Mouse (Mus musculus): Measurements from ENCODE around the gene Napepld.
"Not testable (repeated sequence)": the region's sequence is repeated elsewhere in the genome, so short reads cannot be mapped to it uniquely, and the experiment has no call there.

The Napepld gene

DNA sequence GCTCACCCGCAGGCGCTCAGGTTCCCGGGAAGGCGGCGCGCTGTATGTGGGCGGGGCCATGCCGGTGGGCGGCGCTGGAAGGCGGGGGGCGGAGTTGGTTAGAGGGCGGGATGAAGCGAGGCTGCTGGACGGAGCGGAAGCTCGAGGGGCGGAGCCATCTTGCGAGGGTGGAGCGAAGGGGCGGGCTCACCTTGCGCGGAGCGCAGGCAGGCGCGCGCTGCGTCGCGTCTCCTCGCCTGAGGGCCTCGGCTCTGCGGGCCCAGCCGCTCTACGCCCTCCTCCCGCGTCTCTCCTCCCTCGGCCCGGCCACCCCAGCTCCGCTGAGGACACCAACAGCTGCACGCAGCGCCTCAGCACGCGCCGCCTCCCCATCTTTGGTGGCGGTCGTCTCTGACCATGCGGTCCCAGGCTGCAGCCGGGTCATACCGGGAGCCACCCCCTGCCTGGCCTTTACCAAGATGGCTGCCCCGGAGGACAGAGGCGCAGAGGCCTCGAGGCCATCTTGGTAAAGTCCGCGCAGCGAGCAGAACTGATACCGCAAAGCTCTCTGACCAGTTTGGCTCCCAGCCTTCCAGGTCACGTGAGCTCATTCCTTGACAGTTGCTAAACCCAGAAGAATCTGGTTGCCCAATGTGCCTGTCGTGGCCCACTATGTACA, at the start of gene Napepld:
Gene Napepld, minus strand, starts transcription at position 46 of the 658 bp plus-strand sequence.
- peak; percentile 100 for DNase-seq

DNA sequence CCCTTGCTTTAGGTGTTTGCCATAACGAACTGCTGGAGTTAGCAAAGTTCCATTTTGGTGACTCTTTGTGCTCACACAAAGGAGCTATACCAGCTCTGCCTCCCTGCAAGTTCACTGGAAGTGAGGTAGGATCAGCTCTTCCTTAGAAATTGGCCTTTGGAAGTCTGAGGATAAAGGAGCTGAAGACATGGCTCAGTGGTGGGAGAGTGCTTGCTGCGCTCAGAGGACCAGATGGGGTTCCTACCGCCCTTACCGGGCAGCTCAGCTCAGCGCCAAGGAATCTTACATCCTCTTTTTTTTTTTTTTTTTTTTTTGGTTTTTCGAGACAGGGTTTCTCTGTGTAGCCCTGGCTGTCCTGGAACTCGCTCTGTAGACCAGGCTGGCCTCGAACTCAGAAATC, 44.8 kb upstream of the Napepld start:
- DNase-seq = no peak

- DNase-seq = no peak
These were observed 43.5 kb upstream of the Napepld start for GRCm38 (mm10) chr5:21744651-21745050.

DNA sequence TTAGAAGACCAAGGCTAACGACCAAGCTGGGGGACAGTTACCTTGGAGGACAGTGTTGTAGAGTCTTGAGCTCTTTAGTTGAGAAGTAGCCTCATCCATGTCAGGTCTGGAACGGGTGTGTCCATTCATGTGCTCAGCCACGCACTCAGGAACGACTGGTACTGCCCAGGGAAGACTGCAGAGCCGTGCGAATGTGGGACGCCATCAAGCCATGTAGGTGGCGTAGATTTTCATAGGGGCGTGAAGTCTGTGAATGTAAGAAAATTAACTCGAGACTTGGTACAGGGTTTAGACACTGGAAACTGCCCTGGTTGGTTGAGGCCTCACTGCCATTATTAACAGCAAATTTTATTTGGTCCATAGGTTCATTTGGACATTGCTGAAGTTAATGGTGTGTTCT, 42.4 kb upstream of the Napepld start:
- no peak for DNase-seq

DNA sequence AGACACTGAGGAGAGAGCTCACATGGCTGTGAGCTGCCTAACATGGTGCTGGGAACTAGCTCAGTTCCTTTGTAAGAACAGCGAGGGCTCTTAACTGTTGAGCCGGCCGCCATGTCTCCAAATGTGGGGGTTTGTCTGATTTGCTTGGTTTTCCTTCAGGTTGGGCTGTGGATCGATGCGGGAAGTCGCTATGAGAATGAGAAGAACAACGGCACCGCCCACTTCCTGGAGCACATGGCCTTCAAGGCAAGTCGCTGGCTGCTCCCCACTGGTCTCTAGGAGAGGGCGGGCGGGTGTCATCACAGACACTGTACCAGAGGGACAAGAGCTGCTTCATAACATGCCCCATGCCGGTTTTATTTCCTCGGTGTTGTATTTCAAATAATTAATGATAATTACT, 38.7 kb upstream of the Napepld start:
- DNase-seq = no peak

DNA sequence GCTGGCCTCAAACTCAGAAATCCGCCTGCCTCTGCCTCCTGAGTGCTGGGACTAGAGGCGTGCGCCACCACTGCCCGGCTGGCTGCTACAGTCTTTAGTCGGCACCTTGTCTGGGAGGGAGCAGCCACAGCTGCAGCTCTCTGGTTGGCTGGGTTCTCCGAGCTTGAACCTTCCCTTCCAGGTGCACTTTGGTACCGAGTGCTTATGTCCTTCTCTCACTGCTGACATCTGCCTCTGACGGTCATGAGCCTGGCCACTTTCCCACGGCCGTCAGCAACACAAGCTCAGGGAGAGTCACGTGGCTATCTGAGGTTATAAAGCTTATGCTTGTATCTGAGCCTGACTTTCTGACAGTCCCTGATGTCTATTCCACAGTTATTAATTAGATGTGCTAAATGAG, 37.9 kb upstream of the Napepld start:
- DNase-seq = no peak

- no peak for DNase-seq
These were observed 36.4 kb upstream of the Napepld start for GRCm38 (mm10) chr5:21737620-21738019.

DNA sequence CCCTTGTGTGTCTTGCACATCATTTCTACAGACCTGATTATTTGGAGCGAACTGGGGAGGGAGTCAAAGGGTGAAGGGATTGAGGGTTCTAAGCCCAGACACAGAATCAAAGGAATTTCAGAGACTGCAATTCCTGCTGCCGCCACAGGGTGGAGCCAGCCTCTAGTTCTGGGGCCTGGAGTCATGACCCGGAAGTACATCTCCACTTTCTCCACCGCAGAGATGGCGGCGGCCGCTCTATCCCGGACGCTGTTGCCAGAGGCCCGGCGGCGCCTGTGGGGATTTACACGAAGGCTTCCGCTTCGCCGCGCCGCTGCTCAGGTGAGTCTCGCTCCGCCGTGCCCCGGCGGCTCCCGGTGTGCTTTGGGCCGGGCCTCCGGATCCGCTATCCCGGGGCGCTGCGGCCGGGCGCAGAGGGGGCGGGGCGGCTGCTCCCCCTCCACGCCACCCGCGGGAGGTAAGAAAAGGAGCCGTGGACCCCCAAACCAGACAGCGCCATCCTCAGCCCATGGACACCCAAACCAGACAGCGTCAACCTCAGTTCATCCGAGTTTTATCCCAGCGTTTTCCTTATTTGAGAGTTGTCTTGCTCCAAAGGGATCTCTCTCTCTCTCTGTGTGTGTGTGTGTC, 35.9 kb upstream of the Napepld start, which contains the start of gene Pmpcb:
Gene Pmpcb, plus strand, starts transcription at position 186 of the 630 bp plus-strand sequence.
- DNase-seq = peak; percentile 92

- no peak for DNase-seq
These were observed 34.9 kb upstream of the Napepld start for GRCm38 (mm10) chr5:21736046-21736445.

- peak; percentile 28 for DNase-seq
These were observed 34.4 kb upstream of the Napepld start for GRCm38 (mm10) chr5:21735584-21735983.

- DNase-seq = no peak
These were observed 33.9 kb upstream of the Napepld start for GRCm38 (mm10) chr5:21735100-21735499.

DNA sequence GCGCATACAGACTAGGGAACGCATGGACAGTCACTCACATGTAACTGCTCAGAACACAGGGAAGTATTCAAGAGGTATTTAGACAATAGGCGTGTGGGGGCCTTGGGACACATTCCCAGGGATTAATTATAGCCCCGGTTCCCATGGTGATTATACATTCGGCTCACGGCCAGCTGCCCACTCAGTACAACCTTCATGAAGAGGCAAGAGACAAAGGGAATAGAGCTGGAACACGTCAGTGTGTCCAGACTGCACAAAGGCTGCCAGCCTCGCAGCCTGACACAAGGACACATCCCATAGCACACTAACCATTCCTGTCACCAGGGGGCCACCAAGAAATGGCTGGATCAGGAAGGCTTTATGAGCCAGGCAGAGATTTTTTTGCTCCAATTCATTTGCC, 31.7 kb upstream of the Napepld start:
- no peak for DNase-seq

GRCm38 (mm10) chr5:21732177-21732911, 31.1 kb upstream of the Napepld start:
- DNase-seq = no peak

GRCm38 (mm10) chr5:21729107-21729506, 27.9 kb upstream of the Napepld start:
- no peak for DNase-seq

DNA sequence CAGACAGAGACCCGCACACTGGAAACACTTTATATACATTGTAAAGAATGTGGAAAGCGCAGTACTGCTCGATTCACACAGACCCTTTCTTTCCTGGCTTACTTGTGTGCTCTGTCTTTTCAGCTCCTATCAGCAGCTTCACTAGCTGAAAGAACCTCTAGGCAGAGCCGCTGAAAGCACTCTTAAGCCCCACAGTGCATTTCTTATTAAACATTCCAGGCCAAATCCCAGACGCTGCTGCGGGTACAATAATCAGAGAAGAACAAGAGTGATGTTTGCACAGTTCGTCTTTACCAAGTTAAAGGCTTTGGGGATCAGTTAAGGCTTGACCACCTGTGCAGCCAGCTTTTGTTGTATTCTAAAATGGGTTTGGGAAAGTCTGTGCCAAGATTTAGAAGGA, 23.7 kb upstream of the Napepld start:
- no peak for DNase-seq

DNA sequence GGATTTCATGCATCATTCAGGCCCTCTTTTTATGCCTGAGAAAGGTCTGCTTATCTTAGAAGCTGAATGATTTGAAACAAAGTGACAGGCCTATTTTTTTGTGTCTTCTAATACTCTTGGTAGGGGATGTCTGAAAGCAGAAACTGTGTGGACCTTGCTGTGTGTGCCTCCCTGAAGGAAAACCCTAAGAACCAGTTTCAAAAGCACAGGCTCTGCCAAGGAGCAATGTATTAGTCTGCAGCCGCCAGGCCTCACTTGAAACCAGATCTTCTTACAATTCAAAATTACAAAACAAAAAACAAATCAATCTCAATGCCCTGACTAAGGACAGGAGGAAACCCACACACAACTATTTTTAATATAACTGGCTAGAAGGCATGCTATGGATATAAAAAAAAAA, 23.2 kb upstream of the Napepld start:
- DNase-seq = no peak

- no peak for DNase-seq
These were observed 18.0 kb upstream of the Napepld start for GRCm38 (mm10) chr5:21719209-21719608.

DNA sequence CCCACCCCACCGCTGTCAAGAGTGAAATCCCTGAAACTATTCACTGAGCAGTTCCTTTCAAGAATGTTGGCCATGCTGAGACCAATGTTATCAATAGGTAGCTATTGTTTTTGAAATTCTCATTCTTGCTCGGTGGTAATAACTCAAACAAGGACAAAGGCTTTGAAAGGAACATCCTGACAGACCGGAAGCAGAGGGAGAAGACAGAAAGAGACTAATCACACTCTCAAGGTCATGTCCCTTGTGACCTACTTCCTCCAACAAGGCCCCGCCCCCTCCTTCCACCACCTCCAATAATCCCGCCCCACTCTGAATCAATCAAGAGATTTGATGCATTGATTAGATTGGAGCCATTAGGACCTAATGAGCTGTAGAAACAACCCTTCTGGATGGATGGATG, 17.4 kb upstream of the Napepld start:
- DNase-seq = no peak

DNA sequence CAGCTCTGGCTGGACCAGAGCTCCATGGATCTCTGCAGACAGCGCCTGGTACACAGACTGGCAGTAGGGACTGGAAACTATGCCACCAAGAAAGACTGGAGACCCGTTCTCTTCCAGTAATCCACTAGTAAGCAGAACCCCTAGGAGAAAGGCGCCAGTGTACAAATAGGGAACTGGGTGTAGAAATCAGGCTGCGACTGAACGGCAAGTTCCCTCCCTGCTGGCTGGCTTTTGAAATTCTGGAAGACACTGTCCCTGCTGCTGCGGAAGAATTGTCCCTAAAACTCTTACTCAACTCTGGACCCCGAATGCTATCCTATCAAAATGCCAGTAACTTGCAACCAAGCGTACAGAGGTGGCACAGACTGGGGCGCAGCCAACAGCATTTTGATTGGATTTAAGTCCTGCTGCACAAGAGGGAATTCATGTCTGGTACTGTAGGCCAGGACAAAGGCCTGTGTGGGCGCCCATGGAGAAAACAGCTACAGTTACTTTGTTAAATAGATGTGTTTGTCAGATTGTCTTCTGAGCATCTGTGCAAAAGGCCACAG, 16.0 kb upstream of the Napepld start:
- DNase-seq = no peak

GRCm38 (mm10) chr5:21714447-21714846, 13.3 kb upstream of the Napepld start:
- no peak for DNase-seq

GRCm38 (mm10) chr5:21712127-21712715, 11.0 kb upstream of the Napepld start:
- no peak for DNase-seq

DNA sequence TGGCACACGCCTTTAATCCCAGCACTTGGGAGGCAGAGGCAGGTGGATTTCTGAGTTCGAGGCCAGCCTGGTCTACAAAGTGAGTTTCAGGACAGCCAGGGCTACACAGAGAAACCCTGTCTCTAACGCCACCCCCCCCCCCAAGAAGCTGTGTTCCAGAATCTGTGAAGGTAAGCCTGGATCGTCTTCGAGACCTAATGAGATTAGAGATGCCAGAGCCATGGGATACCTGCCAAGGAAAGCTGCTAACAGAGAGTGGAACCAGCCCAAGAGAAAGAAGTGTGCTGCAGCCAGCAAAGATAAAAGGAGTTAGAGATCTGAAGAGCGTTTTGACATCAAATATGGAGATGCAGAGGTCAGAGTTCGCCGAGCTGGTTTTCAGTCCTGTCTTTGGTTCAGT, 6.8 kb upstream of the Napepld start:
- DNase-seq = not testable (repeated sequence)

GRCm38 (mm10) chr5:21706546-21706945, 5.3 kb upstream of the Napepld start:
- no peak for DNase-seq

All from cerebellum, adult 8-10 months (tissue).